Mouse (Mus musculus) liver, embryonic 12.5 days (tissue): ENCODE data around the gene Fam83g. TPM values are rescaled to one million over a fixed set of nuclear protein-coding genes. Genes with fewer than 3 reads are reported as not detected.

Experiments used
- ATAC-seq: fragments of 200-750 bp; cut with Nextera tagmentation; 2 replicates; pipeline ENCODE4 v1.8.0; 2017; ENCODE audit warnings: moderate number of reproducible peaks, mild to moderate bottlenecking, moderate library complexity
- H3K27ac ChIP-seq: fragments of 300-500 bp; sonication (generic); 2 replicates; pipeline ENCODE4 v1.5.1; 2016; ENCODE audit warnings: mild to moderate bottlenecking
- H3K27me3 ChIP-seq: fragments of 300-500 bp; sonication (generic); replicated peaks from 2 replicates; pipeline ENCODE4 v1.6.1; 2016; ENCODE audit warnings: mild to moderate bottlenecking, moderate library complexity
- H3K36me3 ChIP-seq: fragments of 300-500 bp; sonication (generic); 2 replicates; pipeline ENCODE4 v1.6.1; 2016; ENCODE audit warnings: mild to moderate bottlenecking, moderate library complexity
- H3K4me1 ChIP-seq: fragments of 300-500 bp; sonication (generic); 2 replicates; pipeline ENCODE4 v1.6.1; 2016
- H3K4me2 ChIP-seq: fragments of 300-500 bp; sonication (generic); 2 replicates; pipeline ENCODE4 v1.6.1; 2016; ENCODE audit warnings: mild to moderate bottlenecking, moderate library complexity
- H3K4me3 ChIP-seq: fragments of 300-500 bp; sonication (generic); 2 replicates; pipeline ENCODE4 v1.5.1; 2016; ENCODE audit warnings: mild to moderate bottlenecking, moderate library complexity
- H3K9ac ChIP-seq: fragments of 300-500 bp; sonication (generic); 2 replicates; pipeline ENCODE4 v1.6.1; 2016; ENCODE audit warnings: mild to moderate bottlenecking, moderate library complexity
- H3K9me3 ChIP-seq: fragments of 300-500 bp; sonication (generic); replicated peaks from 2 replicates; pipeline ENCODE4 v1.6.1; 2016; ENCODE audit warnings: mild to moderate bottlenecking, moderate library complexity
- WGBS: fragments of 180-500 bp; shearing (Covaris S2); methylation state at CpG from one replicate; pipeline ENCODE4 v1.1.7; 2016; ENCODE audit not compliant: insufficient replicate concordance; 5-methylcytosine and 5-hydroxymethylcytosine counted together
- polyA plus RNA-seq: library from polyadenylated mRNA; unstranded; fragments of >200 nt; fragmentation: Nextera tagmentation; extraction: Ambion mirVana; gene quantifications from 2 replicates; pipeline ENCODE4 v1.2.1, GENCODE M21; 2016

Fam83g gene
- polyA plus RNA-seq, 1 experiment from 2014 or later: 8.2 TPM

- H3K27ac ChIP-seq: no peak overlapping the region
- no peaks in the 10 kb centered on the region for H3K36me3 ChIP-seq
- no peak overlapping the region for H3K9ac ChIP-seq
- no peak overlapping the region for H3K4me2 ChIP-seq
- H3K27me3 ChIP-seq: peaks cover 4% of the 10 kb centered on the region; the same call in 1 of the 2 replicates
- no peak overlapping the region for H3K4me3 ChIP-seq
- 77% methylated on average over 5 of the region's 5 CpGs for WGBS
- no peaks in the 10 kb centered on the region for H3K9me3 ChIP-seq
- no peaks in the 10 kb centered on the region; the same call in 1 of the 2 replicates for H3K4me1 ChIP-seq
- ATAC-seq: no peak
These were observed 16.1 kb upstream of the Fam83g start for GRCm38 (mm10) chr11:61667782-61668181.

- Histone ChIP-seq H3K4me1 (peaks cover 5% of the 10 kb centered on the region), H3K9ac (no peak overlapping the region), H3K4me3 (no peak overlapping the region), H3K27me3 (peaks cover 24% of the 10 kb centered on the region), H3K4me2 (no peak overlapping the region), H3K9me3 (no peaks in the 10 kb centered on the region), H3K27ac (no peak overlapping the region), H3K36me3 (no peaks in the 10 kb centered on the region)
- ATAC-seq: no peak
- WGBS: 52% methylated on average over 14 of the region's 14 CpGs
These were observed 14.1 kb upstream of the Fam83g start for GRCm38 (mm10) chr11:61669492-61670490.

DNA sequence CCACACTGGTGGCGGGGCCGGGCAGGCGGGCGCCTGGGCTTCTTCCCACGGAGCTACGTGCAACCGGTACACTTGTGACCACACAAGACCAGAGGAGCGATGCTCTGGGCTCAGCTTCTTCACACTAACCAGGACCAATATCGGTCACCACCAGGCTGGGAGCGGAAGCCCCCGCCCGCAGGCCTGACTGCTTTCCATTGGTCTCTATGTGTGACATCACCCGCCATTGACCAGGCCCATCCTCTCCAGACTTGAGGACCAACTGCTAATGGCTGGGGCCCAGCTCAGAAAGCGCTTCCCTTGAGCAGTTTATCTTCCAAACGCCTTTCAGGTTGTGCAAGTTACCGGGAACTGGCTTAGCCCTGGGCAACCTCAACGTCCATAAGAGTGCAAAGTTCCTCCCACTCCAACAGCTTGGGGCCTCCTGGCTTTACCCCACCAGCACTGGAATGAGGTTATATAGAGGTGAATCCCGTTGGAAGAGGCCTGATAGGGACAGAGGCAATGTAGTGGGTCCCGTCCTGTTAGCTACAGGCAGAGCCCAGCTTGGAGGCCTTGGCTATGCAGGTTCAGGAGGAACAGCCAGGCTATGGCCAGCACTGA, 12.0 kb upstream of the Fam83g start:
- peaks cover 42% of the 10 kb centered on the region for H3K27me3 ChIP-seq
- H3K4me1 ChIP-seq: peaks cover 9% of the 10 kb centered on the region
- H3K36me3 ChIP-seq: no peaks in the 10 kb centered on the region
- H3K9me3 ChIP-seq: no peaks in the 10 kb centered on the region
- no peak overlapping the region for H3K4me3 ChIP-seq
- no peak overlapping the region for H3K27ac ChIP-seq
- ATAC-seq: no peak
- no peak overlapping the region for H3K4me2 ChIP-seq
- 67% methylated on average over 19 of the region's 19 CpGs for WGBS
- H3K9ac ChIP-seq: no peak overlapping the region

DNA sequence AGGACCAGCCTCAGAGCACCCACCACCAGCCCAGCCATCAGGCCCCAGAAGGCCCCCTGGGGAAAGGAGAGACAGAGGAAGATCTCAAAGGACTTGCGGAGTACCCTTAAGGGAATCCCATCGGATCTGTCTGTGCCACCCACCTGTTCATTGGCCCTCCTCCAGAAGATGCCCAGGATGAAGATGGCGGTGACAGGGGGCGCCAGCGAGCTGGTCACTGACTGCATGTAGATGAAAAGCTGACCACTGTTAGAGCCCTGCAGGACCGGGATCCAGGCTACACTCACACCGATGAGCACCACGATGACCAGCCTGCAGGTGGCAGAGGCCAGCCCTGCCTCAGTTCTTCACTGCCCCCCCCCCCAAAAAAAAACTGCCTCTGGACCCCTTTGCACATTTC, 10.2 kb upstream of the Fam83g start:
- no peak for ATAC-seq
- no peak overlapping the region for H3K9ac ChIP-seq
- H3K4me2 ChIP-seq: no peak overlapping the region
- H3K4me3 ChIP-seq: no peak overlapping the region
- H3K27ac ChIP-seq: no peak overlapping the region
- WGBS: 37% methylated on average over 8 of the region's 8 CpGs
- H3K36me3 ChIP-seq: no peaks in the 10 kb centered on the region
- peaks cover 9% of the 10 kb centered on the region for H3K4me1 ChIP-seq
- H3K27me3 ChIP-seq: peaks cover 51% of the 10 kb centered on the region
- H3K9me3 ChIP-seq: no peaks in the 10 kb centered on the region

DNA sequence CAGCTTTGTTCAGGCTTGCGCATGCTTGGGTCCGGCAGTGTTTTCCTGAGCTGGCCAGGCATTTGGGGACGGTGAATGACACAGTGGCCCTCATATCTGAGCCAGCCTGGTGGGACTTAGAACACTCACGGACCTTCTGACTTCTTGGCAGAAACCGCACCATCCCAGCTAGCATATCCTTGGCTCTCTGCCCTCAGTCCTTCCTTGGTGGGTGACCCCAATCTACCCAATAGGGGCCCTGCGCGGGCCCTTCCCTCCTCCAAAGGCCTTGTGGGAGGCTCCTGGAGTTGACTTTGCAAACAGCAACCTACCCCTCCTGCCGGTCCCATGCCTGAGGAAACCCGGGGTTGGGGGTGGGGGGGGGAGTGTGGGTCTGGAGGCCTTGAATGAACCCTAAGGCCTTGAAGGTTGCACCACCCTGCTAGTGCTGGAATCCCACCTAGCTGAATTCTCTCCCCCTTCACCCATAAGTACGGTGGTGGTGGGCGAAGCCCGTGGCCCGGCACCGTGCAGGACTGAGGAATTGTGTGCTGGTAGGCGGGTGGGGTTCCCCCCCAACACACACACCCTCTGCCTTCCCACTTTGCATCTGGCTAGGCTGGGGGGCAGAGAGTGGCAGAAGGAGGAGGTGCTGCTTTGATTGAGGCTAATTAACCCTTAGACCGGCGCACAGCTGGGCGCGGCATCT, 9.6 kb upstream of the Fam83g start:
- peaks cover 57% of the 10 kb centered on the region for H3K27me3 ChIP-seq
- H3K36me3 ChIP-seq: no peaks in the 10 kb centered on the region
- H3K9me3 ChIP-seq: no peaks in the 10 kb centered on the region
- no peak overlapping the region for H3K9ac ChIP-seq
- H3K4me3 ChIP-seq: no peak overlapping the region
- 41% methylated on average over 19 of the region's 19 CpGs for WGBS
- H3K4me1 ChIP-seq: peaks cover 9% of the 10 kb centered on the region
- no peak overlapping the region for H3K27ac ChIP-seq
- ATAC-seq: no peak
- no peak overlapping the region for H3K4me2 ChIP-seq

GRCm38 (mm10) chr11:61674839-61675159, 9.1 kb upstream of the Fam83g start:
- no peaks in the 10 kb centered on the region for H3K9me3 ChIP-seq
- no peak overlapping the region for H3K4me2 ChIP-seq
- H3K4me3 ChIP-seq: no peak overlapping the region
- ATAC-seq: 0 out of 2 replicates have a peak, but pooled peaks have one; percentile 20
- peaks cover 61% of the 10 kb centered on the region for H3K27me3 ChIP-seq
- WGBS: 11% methylated on average over 8 of the region's 8 CpGs
- no peak overlapping the region for H3K27ac ChIP-seq
- no peaks in the 10 kb centered on the region for H3K36me3 ChIP-seq
- H3K4me1 ChIP-seq: peaks cover 9% of the 10 kb centered on the region
- no peak overlapping the region for H3K9ac ChIP-seq

- Histone ChIP-seq H3K27ac (no peak overlapping the region), H3K9ac (no peak overlapping the region)
- no peak for ATAC-seq
These were observed 8.6 kb upstream of the Fam83g start for GRCm38 (mm10) chr11:61675332-61675731.

GRCm38 (mm10) chr11:61676216-61676854, 7.6 kb upstream of the Fam83g start:
- H3K27me3 ChIP-seq: peaks cover 73% of the 10 kb centered on the region
- no peak overlapping the region for H3K4me2 ChIP-seq
- H3K9me3 ChIP-seq: no peaks in the 10 kb centered on the region
- no peak overlapping the region for H3K4me3 ChIP-seq
- H3K27ac ChIP-seq: no peak overlapping the region
- H3K9ac ChIP-seq: no peak overlapping the region
- H3K36me3 ChIP-seq: no peaks in the 10 kb centered on the region
- 62% methylated on average over 7 of the region's 7 CpGs for WGBS
- H3K4me1 ChIP-seq: peaks cover 9% of the 10 kb centered on the region
- ATAC-seq: no peak

More at GRCm38 (mm10) chr11:61675332-61675731, 8.6 kb upstream of the Fam83g start:
- no peak overlapping the region for H3K4me3 ChIP-seq
- H3K4me1 ChIP-seq: peaks cover 9% of the 10 kb centered on the region
- no peak overlapping the region for H3K4me2 ChIP-seq
- H3K9me3 ChIP-seq: no peaks in the 10 kb centered on the region
- H3K27me3 ChIP-seq: peaks cover 66% of the 10 kb centered on the region
- H3K36me3 ChIP-seq: no peaks in the 10 kb centered on the region
- WGBS: 45% methylated on average over 2 of the region's 2 CpGs

- no peak overlapping the region for H3K4me2 ChIP-seq
- ATAC-seq: no peak
- H3K27me3 ChIP-seq: peaks cover 80% of the 10 kb centered on the region
- no peaks in the 10 kb centered on the region for H3K36me3 ChIP-seq
- peaks cover 9% of the 10 kb centered on the region for H3K4me1 ChIP-seq
- 58% methylated on average over 4 of the region's 4 CpGs for WGBS
- H3K4me3 ChIP-seq: no peak overlapping the region
- no peaks in the 10 kb centered on the region for H3K9me3 ChIP-seq
- no peak overlapping the region for H3K9ac ChIP-seq
- H3K27ac ChIP-seq: no peak overlapping the region
These were observed 6.2 kb upstream of the Fam83g start for GRCm38 (mm10) chr11:61677709-61678108.

DNA sequence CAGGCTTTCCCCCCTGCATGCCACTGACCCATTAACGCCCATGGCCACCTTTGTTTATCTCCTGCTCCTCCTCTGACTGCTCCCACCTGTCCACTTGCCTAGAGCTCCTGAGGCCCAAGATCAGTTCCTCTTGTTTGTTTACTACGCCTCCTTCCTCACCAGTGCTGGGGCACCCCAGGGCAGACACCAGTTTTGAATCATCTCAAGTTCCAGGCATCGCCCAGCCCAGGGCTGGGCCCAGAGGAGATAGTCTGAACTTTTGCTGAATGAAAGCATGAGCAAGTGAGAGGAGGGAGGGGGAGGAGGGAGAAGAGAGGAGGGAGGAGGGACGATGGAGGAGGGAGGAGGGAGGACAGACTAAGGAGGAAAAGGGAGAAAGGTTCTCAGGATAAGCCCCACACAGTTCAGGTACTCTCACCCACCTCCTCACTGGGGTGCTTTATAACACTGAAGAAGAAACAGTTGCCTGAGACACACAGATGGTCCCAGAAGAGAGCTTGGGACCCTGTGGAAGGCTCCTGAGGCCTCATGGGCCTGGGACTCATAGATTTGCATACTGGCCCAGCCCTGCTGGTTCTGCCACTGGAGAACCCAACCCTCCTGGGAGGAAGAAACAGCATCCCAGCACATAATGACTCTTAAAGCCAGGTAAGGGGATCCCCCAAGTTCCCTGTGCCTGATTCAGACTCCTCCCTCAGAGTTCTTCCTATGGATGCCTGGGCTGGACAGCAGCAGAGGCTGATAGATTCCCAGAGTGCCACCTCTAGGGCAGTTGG, 4.6 kb upstream of the Fam83g start:
- Histone ChIP-seq H3K36me3 (no peaks in the 10 kb centered on the region), H3K27me3 (peaks cover 80% of the 10 kb centered on the region), H3K27ac (no peak overlapping the region), H3K4me1 (peaks cover 19% of the 10 kb centered on the region), H3K4me2 (no peak overlapping the region), H3K9me3 (no peaks in the 10 kb centered on the region), H3K9ac (no peak overlapping the region), H3K4me3 (no peak overlapping the region)
- ATAC-seq: no peak
- 57% methylated on average over 4 of the region's 4 CpGs for WGBS

- WGBS: 44% methylated on average over 8 of the region's 8 CpGs
- Histone ChIP-seq H3K4me3 (peak overlapping the region; percentile 70), H3K9me3 (no peaks in the 10 kb centered on the region), H3K4me1 (peaks cover 66% of the 10 kb centered on the region), H3K36me3 (peaks cover 16% of the 10 kb centered on the region), H3K4me2 (peak overlapping the region; percentile 94), H3K27ac (peak overlapping the region; percentile 83), H3K27me3 (peaks cover 66% of the 10 kb centered on the region), H3K9ac (peak overlapping the region; percentile 82)
- no peak for ATAC-seq
These were observed 1.3 kb downstream of the Fam83g start for GRCm38 (mm10) chr11:61685119-61685725.
